Mouse (Mus musculus): Measurements from ENCODE around the gene Sncg. TPM values are rescaled to one million over a fixed set of nuclear protein-coding genes. Genes with fewer than 3 reads are reported as not detected.

Gene Sncg
- polyA plus RNA-seq, 1 experiment from 2014 or later, result 2.4 TPM

DNA sequence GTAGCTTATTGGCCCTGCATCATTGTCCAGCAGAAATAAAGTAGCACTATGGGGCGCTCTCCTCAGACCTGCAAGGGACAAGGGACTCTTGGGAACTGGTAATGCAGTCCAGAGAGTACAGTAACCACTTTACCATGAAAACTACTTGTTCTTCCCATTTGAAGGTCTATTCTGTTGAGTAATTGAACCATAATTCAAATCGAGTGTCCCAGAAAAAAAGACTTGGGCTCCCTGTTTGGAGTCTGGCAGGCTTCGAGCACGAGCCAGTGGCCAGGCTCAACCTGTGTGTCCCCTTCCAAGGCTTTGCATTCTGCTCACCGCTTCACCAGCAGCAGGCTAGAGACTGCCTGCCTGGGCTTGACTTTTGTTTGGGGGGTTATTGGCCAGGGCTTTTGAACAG lies 30.2 kb downstream of the Sncg start:
- Histone ChIP-seq H3K9ac (ENCODE audit: low read depth, low read length) (no peak overlapping the region), H3K27me3 (ENCODE audit: control insufficient read depth, insufficient read depth, low read length) (no peaks in the 10 kb centered on the region), H3K9me3 (replicated peaks; ENCODE audit: control insufficient read depth, low read length) (no peaks in the 10 kb centered on the region), H3K4me3 (ENCODE audit: low read depth, low read length) (no peak overlapping the region), H3K4me2 (no peak overlapping the region), H3K36me3 (ENCODE audit: control insufficient read depth, insufficient read depth, low read length) (peaks cover 4% of the 10 kb centered on the region), H3K4me1 (ENCODE audit: control insufficient read depth, insufficient read depth, low read length) (no peaks in the 10 kb centered on the region), H3K27ac (ENCODE audit: low read depth, low read length) (no peak overlapping the region)
- 92% methylated on average over 5 of the region's 5 CpGs for WGBS (ENCODE audit: insufficient replicate concordance)
- no peak for ATAC-seq (replicated peaks; ENCODE audit: insufficient number of reproducible peaks, low FRiP score, low TSS enrichment)

DNA sequence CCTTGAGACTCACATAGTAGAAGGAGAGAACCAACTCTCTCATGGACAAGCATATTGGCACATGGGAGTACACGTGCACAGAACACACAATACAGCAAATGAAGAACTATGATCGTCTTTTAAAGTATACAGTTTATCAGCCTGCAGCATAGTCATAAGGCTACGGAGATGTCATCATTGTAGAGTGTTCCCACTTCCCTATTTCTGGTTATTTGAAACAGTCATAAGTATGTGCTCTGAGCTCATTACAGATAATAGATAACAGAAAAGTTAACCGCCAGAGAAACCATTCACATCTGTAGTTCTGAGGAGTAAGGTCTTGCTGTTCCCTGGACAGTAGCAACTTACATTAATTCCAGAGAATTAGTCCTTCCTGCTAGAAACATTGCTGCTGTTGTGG lies 31.5 kb downstream of the Sncg start:
- H3K4me1 ChIP-seq (ENCODE audit: control insufficient read depth, insufficient read depth, low read length), result no peaks in the 10 kb centered on the region
- H3K27ac ChIP-seq (ENCODE audit: low read depth, low read length), result no peak overlapping the region
- no peak for ATAC-seq (replicated peaks; ENCODE audit: insufficient number of reproducible peaks, low FRiP score, low TSS enrichment)
- no peak overlapping the region for H3K4me2 ChIP-seq
- peaks cover 4% of the 10 kb centered on the region for H3K36me3 ChIP-seq (ENCODE audit: control insufficient read depth, insufficient read depth, low read length)
- H3K9me3 ChIP-seq (replicated peaks; ENCODE audit: control insufficient read depth, low read length), result no peaks in the 10 kb centered on the region
- H3K27me3 ChIP-seq (ENCODE audit: control insufficient read depth, insufficient read depth, low read length), result no peaks in the 10 kb centered on the region
- no peak overlapping the region for H3K9ac ChIP-seq (ENCODE audit: low read depth, low read length)
- no peak overlapping the region for H3K4me3 ChIP-seq (ENCODE audit: low read depth, low read length)
- 84% methylated on average over 4 of the region's 4 CpGs for WGBS (ENCODE audit: insufficient replicate concordance)

DNA sequence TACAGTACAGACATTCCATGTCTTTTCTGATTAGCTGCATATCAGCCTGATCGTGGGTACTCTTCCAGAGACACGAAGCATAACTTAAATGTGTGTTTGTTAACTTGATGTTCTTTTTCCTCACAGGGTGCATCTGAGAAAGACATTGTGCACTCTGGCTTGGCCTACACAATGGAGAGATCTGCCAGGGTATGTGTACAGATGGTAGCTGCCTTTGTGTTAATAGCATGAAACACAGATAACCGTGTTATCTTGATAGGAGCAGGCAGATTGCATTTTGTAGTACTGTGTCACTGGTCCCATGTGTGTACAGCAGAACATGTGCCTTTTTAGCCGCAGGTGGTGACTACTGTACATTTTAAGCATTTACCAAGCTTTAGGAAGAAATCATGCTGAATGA lies 32.6 kb downstream of the Sncg start:
- Histone ChIP-seq H3K36me3 (ENCODE audit: control insufficient read depth, insufficient read depth, low read length) (peaks cover 13% of the 10 kb centered on the region), H3K27ac (ENCODE audit: low read depth, low read length) (no peak overlapping the region), H3K27me3 (ENCODE audit: control insufficient read depth, insufficient read depth, low read length) (no peaks in the 10 kb centered on the region), H3K4me3 (ENCODE audit: low read depth, low read length) (no peak overlapping the region), H3K4me1 (ENCODE audit: control insufficient read depth, insufficient read depth, low read length) (no peaks in the 10 kb centered on the region), H3K9ac (ENCODE audit: low read depth, low read length) (no peak overlapping the region), H3K4me2 (no peak overlapping the region), H3K9me3 (replicated peaks; ENCODE audit: control insufficient read depth, low read length) (no peaks in the 10 kb centered on the region)
- no peak for ATAC-seq (replicated peaks; ENCODE audit: insufficient number of reproducible peaks, low FRiP score, low TSS enrichment)
- WGBS (ENCODE audit: insufficient replicate concordance), result 83% methylated on average over 4 of the region's 4 CpGs

DNA sequence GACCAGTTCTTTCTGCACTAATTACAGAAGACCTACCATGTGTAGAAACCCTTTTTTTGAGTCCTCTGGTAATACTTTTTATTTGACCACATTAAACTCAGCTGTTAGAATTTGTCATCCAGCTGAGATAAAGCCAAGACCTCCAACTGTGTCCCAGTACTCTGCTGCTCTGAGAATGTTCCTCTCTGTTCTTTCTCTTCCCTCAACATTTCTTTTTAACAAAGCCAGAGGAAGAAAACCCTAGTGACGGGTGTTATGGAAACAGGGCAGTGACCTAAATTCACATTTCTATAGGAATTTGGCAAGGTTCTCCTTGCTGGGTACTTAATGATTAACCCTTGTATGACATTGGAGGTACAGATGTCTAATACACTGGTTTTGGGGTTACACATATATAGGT lies 35.1 kb downstream of the Sncg start:
- H3K4me1 ChIP-seq (ENCODE audit: control insufficient read depth, insufficient read depth, low read length), result no peaks in the 10 kb centered on the region
- no peak for ATAC-seq (replicated peaks; ENCODE audit: insufficient number of reproducible peaks, low FRiP score, low TSS enrichment)
- peaks cover 24% of the 10 kb centered on the region for H3K36me3 ChIP-seq (ENCODE audit: control insufficient read depth, insufficient read depth, low read length)
- no peaks in the 10 kb centered on the region for H3K9me3 ChIP-seq (replicated peaks; ENCODE audit: control insufficient read depth, low read length)
- no peak overlapping the region for H3K27ac ChIP-seq (ENCODE audit: low read depth, low read length)
- no peaks in the 10 kb centered on the region for H3K27me3 ChIP-seq (ENCODE audit: control insufficient read depth, insufficient read depth, low read length)
- H3K9ac ChIP-seq (ENCODE audit: low read depth, low read length), result no peak overlapping the region
- 92% methylated on average over 1 of the region's 1 CpGs for WGBS (ENCODE audit: insufficient replicate concordance)
- H3K4me3 ChIP-seq (ENCODE audit: low read depth, low read length), result no peak overlapping the region
- H3K4me2 ChIP-seq, result no peak overlapping the region

DNA sequence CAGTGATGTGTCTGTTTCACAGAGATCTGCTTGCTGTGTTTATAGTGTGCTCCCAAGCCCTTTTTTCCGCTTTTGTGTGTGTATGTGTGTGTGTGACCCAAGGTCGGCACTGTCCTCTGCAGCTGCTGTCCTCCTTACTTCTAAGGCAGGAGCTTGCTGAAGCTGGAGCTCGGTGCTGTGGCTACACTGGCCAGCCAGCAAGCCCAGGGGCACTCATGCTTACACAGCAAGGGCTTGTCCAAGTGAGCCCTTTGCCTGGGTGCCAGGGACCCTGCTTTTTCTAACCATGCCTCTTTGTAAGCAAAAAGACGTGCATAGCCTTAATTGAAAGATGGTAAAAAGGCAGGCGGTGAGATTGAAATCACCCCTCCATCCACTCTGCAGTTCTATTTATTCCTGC lies 42.1 kb downstream of the Sncg start:
- Histone ChIP-seq H3K9ac (ENCODE audit: low read depth, low read length) (no peak overlapping the region), H3K4me3 (ENCODE audit: low read depth, low read length) (no peak overlapping the region), H3K27ac (ENCODE audit: low read depth, low read length) (no peak overlapping the region), H3K9me3 (replicated peaks; ENCODE audit: control insufficient read depth, low read length) (no peaks in the 10 kb centered on the region), H3K4me1 (ENCODE audit: control insufficient read depth, insufficient read depth, low read length) (no peaks in the 10 kb centered on the region), H3K36me3 (ENCODE audit: control insufficient read depth, insufficient read depth, low read length) (peaks cover 24% of the 10 kb centered on the region), H3K27me3 (ENCODE audit: control insufficient read depth, insufficient read depth, low read length) (no peaks in the 10 kb centered on the region), H3K4me2 (no peak overlapping the region)
- 79% methylated on average over 5 of the region's 5 CpGs for WGBS (ENCODE audit: insufficient replicate concordance)
- no peak for ATAC-seq (replicated peaks; ENCODE audit: insufficient number of reproducible peaks, low FRiP score, low TSS enrichment)

DNA sequence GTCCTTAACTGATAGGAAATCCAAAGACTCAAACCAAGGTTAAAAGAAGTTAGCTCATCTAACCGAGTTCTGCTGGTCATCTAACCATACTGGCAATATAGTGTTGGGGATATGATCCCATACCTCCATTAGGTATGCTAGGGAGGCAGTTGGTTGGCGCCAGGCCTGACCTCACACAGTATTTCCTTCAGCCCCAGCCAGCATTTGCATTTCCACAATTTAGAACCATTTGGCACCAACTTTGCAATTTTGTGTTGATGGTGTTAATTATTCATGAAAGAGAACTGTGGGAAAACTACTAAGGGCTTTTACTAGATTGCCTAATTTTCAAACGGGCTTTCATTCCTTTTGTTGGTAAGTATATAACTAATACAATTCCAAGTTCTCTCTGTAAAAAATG lies 42.7 kb downstream of the Sncg start:
- H3K4me1 ChIP-seq (ENCODE audit: control insufficient read depth, insufficient read depth, low read length), result no peaks in the 10 kb centered on the region
- no peak for ATAC-seq (replicated peaks; ENCODE audit: insufficient number of reproducible peaks, low FRiP score, low TSS enrichment)

DNA sequence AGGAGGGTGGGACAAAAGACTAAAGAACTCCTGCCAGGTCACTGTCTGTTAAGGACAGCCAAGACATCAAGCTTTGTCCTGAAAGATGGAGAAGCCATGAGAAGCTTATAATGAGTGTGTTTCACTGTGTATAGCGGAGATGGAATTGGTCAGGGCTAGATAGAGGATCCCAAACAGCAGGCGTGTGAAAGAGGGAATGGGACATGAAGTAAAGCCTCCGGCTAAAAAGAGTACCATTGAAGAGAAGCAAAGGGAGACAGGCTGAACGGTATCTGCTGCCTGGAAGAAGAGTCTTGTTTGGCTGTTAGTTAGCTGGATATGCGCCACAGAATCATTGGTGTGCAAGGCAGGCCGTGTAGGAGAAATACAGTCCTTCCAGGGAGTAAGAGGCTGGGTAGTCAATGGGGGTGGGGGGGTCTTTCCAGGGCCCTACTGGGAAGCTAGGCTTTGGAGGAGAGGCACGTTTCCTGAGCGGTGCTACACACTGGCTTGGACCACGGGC lies 43.9 kb downstream of the Sncg start:
- Histone ChIP-seq H3K4me3 (ENCODE audit: low read depth, low read length) (no peak overlapping the region), H3K27ac (ENCODE audit: low read depth, low read length) (no peak overlapping the region), H3K27me3 (ENCODE audit: control insufficient read depth, insufficient read depth, low read length) (no peaks in the 10 kb centered on the region), H3K4me2 (no peak overlapping the region), H3K9ac (ENCODE audit: low read depth, low read length) (no peak overlapping the region), H3K36me3 (ENCODE audit: control insufficient read depth, insufficient read depth, low read length) (peaks cover 18% of the 10 kb centered on the region), H3K4me1 (ENCODE audit: control insufficient read depth, insufficient read depth, low read length) (no peaks in the 10 kb centered on the region), H3K9me3 (replicated peaks; ENCODE audit: control insufficient read depth, low read length) (no peaks in the 10 kb centered on the region)
- WGBS (ENCODE audit: insufficient replicate concordance), result 87% methylated on average over 9 of the region's 9 CpGs
- no peak for ATAC-seq (replicated peaks; ENCODE audit: insufficient number of reproducible peaks, low FRiP score, low TSS enrichment)

More for the DNA sequence above, 42.7 kb downstream of the Sncg start:
- WGBS (ENCODE audit: insufficient replicate concordance), result 83% methylated on average over 3 of the region's 3 CpGs
- Histone ChIP-seq H3K4me2 (no peak overlapping the region), H3K36me3 (ENCODE audit: control insufficient read depth, insufficient read depth, low read length) (peaks cover 22% of the 10 kb centered on the region), H3K27me3 (ENCODE audit: control insufficient read depth, insufficient read depth, low read length) (no peaks in the 10 kb centered on the region), H3K9me3 (replicated peaks; ENCODE audit: control insufficient read depth, low read length) (no peaks in the 10 kb centered on the region), H3K4me3 (ENCODE audit: low read depth, low read length) (no peak overlapping the region), H3K9ac (ENCODE audit: low read depth, low read length) (no peak overlapping the region), H3K27ac (ENCODE audit: low read depth, low read length) (no peak overlapping the region)

DNA sequence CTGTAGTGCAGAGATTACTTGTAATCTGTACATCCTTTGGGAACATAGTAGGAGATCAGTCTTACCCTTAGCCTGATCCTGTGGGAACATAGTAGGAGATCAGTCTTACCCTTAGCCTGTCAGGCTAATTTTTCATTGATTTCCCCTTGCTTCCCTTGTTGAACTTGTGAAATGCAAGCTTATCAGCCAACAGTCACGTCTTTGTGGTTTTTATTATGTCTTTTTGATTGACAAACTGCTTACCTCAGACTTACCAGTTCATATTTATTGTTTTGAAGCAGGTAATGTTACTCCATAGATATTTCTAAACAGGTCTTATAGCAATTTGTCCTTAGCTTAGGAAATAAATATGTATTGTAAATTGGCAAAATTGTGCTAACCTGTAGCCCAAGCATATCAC lies 47.0 kb downstream of the Sncg start:
- ATAC-seq (replicated peaks; ENCODE audit: insufficient number of reproducible peaks, low FRiP score, low TSS enrichment), result no peak
- Histone ChIP-seq H3K9ac (ENCODE audit: low read depth, low read length) (no peak overlapping the region), H3K9me3 (replicated peaks; ENCODE audit: control insufficient read depth, low read length) (no peaks in the 10 kb centered on the region), H3K36me3 (ENCODE audit: control insufficient read depth, insufficient read depth, low read length) (peaks cover 8% of the 10 kb centered on the region), H3K27ac (ENCODE audit: low read depth, low read length) (no peak overlapping the region), H3K27me3 (ENCODE audit: control insufficient read depth, insufficient read depth, low read length) (no peaks in the 10 kb centered on the region), H3K4me1 (ENCODE audit: control insufficient read depth, insufficient read depth, low read length) (no peaks in the 10 kb centered on the region), H3K4me2 (no peak overlapping the region), H3K4me3 (ENCODE audit: low read depth, low read length) (no peak overlapping the region)
- 77% methylated on average over 1 of the region's 1 CpGs for WGBS (ENCODE audit: insufficient replicate concordance)

DNA sequence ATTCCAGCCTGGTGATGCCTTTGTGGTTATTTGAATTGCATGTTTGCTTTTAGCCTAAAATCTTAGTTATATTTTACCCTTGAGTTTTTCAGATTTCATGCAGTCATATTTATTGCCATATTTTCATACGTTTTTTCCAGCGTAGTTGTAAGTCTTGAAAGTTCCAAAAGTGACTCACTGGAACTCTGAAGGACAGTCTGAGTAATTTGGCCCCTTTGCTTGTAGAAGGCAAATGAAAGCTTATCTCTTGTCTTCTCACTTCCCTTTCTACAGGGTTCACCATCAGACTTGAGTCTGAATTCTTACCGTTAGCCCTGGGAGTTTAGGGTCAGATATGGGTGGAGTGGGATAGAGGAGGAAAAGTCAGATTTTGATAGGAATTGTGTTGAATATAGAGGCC lies 48.0 kb downstream of the Sncg start:
- H3K4me3 ChIP-seq (ENCODE audit: low read depth, low read length), result no peak overlapping the region
- H3K4me2 ChIP-seq, result no peak overlapping the region
- no peak overlapping the region for H3K27ac ChIP-seq (ENCODE audit: low read depth, low read length)
- peaks cover 10% of the 10 kb centered on the region for H3K36me3 ChIP-seq (ENCODE audit: control insufficient read depth, insufficient read depth, low read length)
- H3K9me3 ChIP-seq (replicated peaks; ENCODE audit: control insufficient read depth, low read length), result no peaks in the 10 kb centered on the region
- ATAC-seq (replicated peaks; ENCODE audit: insufficient number of reproducible peaks, low FRiP score, low TSS enrichment), result no peak
- H3K4me1 ChIP-seq (ENCODE audit: control insufficient read depth, insufficient read depth, low read length), result no peaks in the 10 kb centered on the region
- 73% methylated on average over 3 of the region's 3 CpGs for whole genome bisulfite sequencing (ENCODE audit: insufficient replicate concordance)
- H3K27me3 ChIP-seq (ENCODE audit: control insufficient read depth, insufficient read depth, low read length), result no peaks in the 10 kb centered on the region
- H3K9ac ChIP-seq (ENCODE audit: low read depth, low read length), result no peak overlapping the region

Measured in heart, embryonic 11.5 days (tissue).